Mouse (Mus musculus): Measurements from ENCODE around the gene Adh5.

GRCm38 (mm10) chr3:138471066-138471465 is 28.2 kb downstream of the Adh5 start:
- TF ChIP-seq CTCF (IDR thresholded peaks at IDR 0.05) (no peak), POLR2A (IDR thresholded peaks at IDR 0.05; ENCODE audit: insufficient read depth, low read depth, low read length) (no peak)

Measured in heart, adult 2 months (tissue).